Mouse (Mus musculus) adrenal gland, postnatal 10 days (tissue): ENCODE results near the gene Serpinb9b. TPM values are rescaled to one million over a fixed set of nuclear protein-coding genes. Genes with fewer than 3 reads are reported as not detected.

Experiments used
- DNase-seq: peaks from one replicate; pipeline ENCODE4 v3.0.0; 2021; ENCODE audit warnings: mixed read lengths
- total RNA-seq, 2 experiments: library from RNA; stranded (reverse); gene quantifications; 2 replicates each; pipeline ENCODE4 v1.2.3; 2021

Gene Serpinb9b
- total RNA-seq, 2 experiments from 2014 or later = not detected

GRCm38 (mm10) chr13:33043542-33043941, 16.3 kb downstream of the Serpinb9b start:
- DNase-seq = no peak

GRCm38 (mm10) chr13:33047234-33047633, 20.0 kb downstream of the Serpinb9b start:
- no peak for DNase-seq

- no peak for DNase-seq
These were observed 21.0 kb downstream of the Serpinb9b start for GRCm38 (mm10) chr13:33048187-33048586.

- DNase-seq = no peak
These were observed 24.5 kb downstream of the Serpinb9b start for GRCm38 (mm10) chr13:33051697-33052096.

GRCm38 (mm10) chr13:33063048-33063447, 35.8 kb downstream of the Serpinb9b start:
- DNase-seq = no peak

- DNase-seq = no peak
These were observed 40.3 kb downstream of the Serpinb9b start for GRCm38 (mm10) chr13:33067387-33067977.

- DNase-seq = no peak
These were observed 40.9 kb downstream of the Serpinb9b start for GRCm38 (mm10) chr13:33068164-33068563.

GRCm38 (mm10) chr13:33071776-33072175, 44.6 kb downstream of the Serpinb9b start:
- DNase-seq = no peak

- peak; percentile 71 for DNase-seq
These were observed 46.8 kb downstream of the Serpinb9b start for GRCm38 (mm10) chr13:33074029-33074428.

GRCm38 (mm10) chr13:33076247-33076646, 49.0 kb downstream of the Serpinb9b start:
- DNase-seq = no peak

- DNase-seq = no peak
These were observed 49.9 kb downstream of the Serpinb9b start for GRCm38 (mm10) chr13:33077026-33077685.

- peak; percentile 29 for DNase-seq
These were observed 51.0 kb downstream of the Serpinb9b start, which contains the start of gene Serpinb1b for GRCm38 (mm10) chr13:33078056-33078705. TSS of gene Serpinb1b (plus strand) at chr13:33078575.

- no peak for DNase-seq
These were observed 52.2 kb downstream of the Serpinb9b start for GRCm38 (mm10) chr13:33079391-33079790.

GRCm38 (mm10) chr13:33080356-33080755, 53.1 kb downstream of the Serpinb9b start:
- DNase-seq = no peak

- no peak for DNase-seq
These were observed 56.6 kb downstream of the Serpinb9b start for GRCm38 (mm10) chr13:33083834-33084233.

GRCm38 (mm10) chr13:33084975-33085694, 57.9 kb downstream of the Serpinb9b start:
- DNase-seq = no peak

- peak; percentile 33 for DNase-seq
These were observed 58.6 kb downstream of the Serpinb9b start for GRCm38 (mm10) chr13:33085695-33086432.

- no peak for DNase-seq
These were observed 62.4 kb downstream of the Serpinb9b start for GRCm38 (mm10) chr13:33089566-33089965.

- no peak for DNase-seq
These were observed 63.3 kb downstream of the Serpinb9b start for GRCm38 (mm10) chr13:33090546-33090945.

GRCm38 (mm10) chr13:33091306-33091705, 64.1 kb downstream of the Serpinb9b start:
- no peak for DNase-seq
